Comparison of ENCODE assay signal across 24 mouse cellular contexts in genomic region chr6:99383846-99384472, GRCm38 (mm10).
DNase-seq lines count a peak whose midpoint lies in the region; ATAC-seq and TF ChIP-seq lines count a peak whose summit lies in the region.
"Had no signal": no experiment of that assay in that cellular context is flagged by ENCODE, and none has a peak within 500 bp of the region (broad histone marks: within the 10 kb centered on the region; RNA-seq: fewer than 3 reads in every experiment).

No protein-coding gene starts in this region.

- H3K9ac ChIP-seq in hindbrain, postnatal 0 days (replicated peaks; ENCODE audit: low read length), result no peak overlapping the region
- H3K9ac ChIP-seq in ES-Bruce4 (ENCODE audit: low read depth, poor library complexity, severe bottlenecking), result no peak overlapping the region
- H3K9ac ChIP-seq: embryonic facial prominence, embryonic 12.5 days; liver, embryonic 14.5 days; neural tube, embryonic 12.5 days had no signal

- TF ChIP-seq CTCF in gastrocnemius, adult 2 months (IDR thresholded peaks at IDR 0.05), result no peak
- TF ChIP-seq CTCF in hindbrain, postnatal 0 days (IDR thresholded peaks at IDR 0.05; ENCODE audit: low read depth), result no peak
- no peak for TF ChIP-seq CTCF in ES-Bruce4 (IDR thresholded peaks at IDR 0.05; ENCODE audit: low read depth, low read length)
- no peak for TF ChIP-seq CTCF in bone marrow macrophage, adult 2 months (IDR thresholded peaks at IDR 0.05; ENCODE audit: low read depth, low read length)

- peak overlapping the region; percentile 43; the same call in 1 of the 2 replicates for H3K27ac ChIP-seq in gastrocnemius, adult 2 months
- peak overlapping the region; percentile 37; the same call in 1 of the 2 replicates for H3K27ac ChIP-seq in hindbrain, embryonic 10.5 days
- H3K27ac ChIP-seq in hindbrain, postnatal 0 days, result no peak overlapping the region
- peak overlapping the region; percentile 71 for H3K27ac ChIP-seq in ES-Bruce4 (ENCODE audit: insufficient read depth, low read length)
- peak overlapping the region; percentile 44 for H3K27ac ChIP-seq in bone marrow macrophage, adult 2 months (ENCODE audit: insufficient read depth, low read depth, low read length)
- H3K27ac ChIP-seq: embryonic facial prominence, embryonic 12.5 days; liver, embryonic 14.5 days; neural tube, embryonic 12.5 days had no signal

- WGBS in hindbrain, embryonic 10.5 days, result 72% methylated on average over 4 of the region's 4 CpGs
- 79% methylated on average over 4 of the region's 4 CpGs for WGBS in hindbrain, postnatal 0 days

- no peak for TF ChIP-seq POLR2A in ES-Bruce4 (IDR thresholded peaks at IDR 0.05; ENCODE audit: insufficient read depth, low read length)
- no peak for TF ChIP-seq POLR2A in bone marrow macrophage, adult 2 months (IDR thresholded peaks at IDR 0.05; ENCODE audit: borderline replicate concordance, low read depth, low read length)

- no peak for TF ChIP-seq EP300 in ES-Bruce4 (IDR thresholded peaks at IDR 0.05; ENCODE audit: insufficient read depth, low read depth, low read length)

- no peak overlapping the region for H3K4me3 ChIP-seq in gastrocnemius, adult 2 months
- H3K4me3 ChIP-seq in hindbrain, embryonic 10.5 days, result no peak overlapping the region
- no peak overlapping the region for H3K4me3 ChIP-seq in hindbrain, postnatal 0 days (ENCODE audit: low read length)
- H3K4me3 ChIP-seq in ES-Bruce4 (ENCODE audit: low read depth, low read length), result no peak overlapping the region
- no peak overlapping the region for H3K4me3 ChIP-seq in bone marrow macrophage, adult 2 months (ENCODE audit: insufficient read depth, low read length)
- H3K4me3 ChIP-seq: embryonic facial prominence, embryonic 12.5 days; neural tube, embryonic 12.5 days had no signal

- no peak for ATAC-seq in hindbrain, postnatal 0 days
- ATAC-seq: hindbrain, embryonic 16.5 days; intestine, embryonic 16.5 days had no signal

- no peak for DNase-seq in gastrocnemius, adult 2 months
- DNase-seq in gastrocnemius, postnatal 14 days, result no peak
- no peak for DNase-seq in hindbrain, embryonic 10.5 days (ENCODE audit: low spot score)
- no peak for DNase-seq in hindbrain, postnatal 0 days (ENCODE audit: low spot score)
- no peak for DNase-seq in kidney, adult 9 months
- DNase-seq: adrenal gland, postnatal 14 days; cerebellum, adult 11-12 months; cerebellum, adult 9-11 months; embryo, embryonic 11 days; gastrocnemius, postnatal 36 days; kidney, adult 8-10 months; kidney, postnatal 10 days; liver; lung, adult 2 months; lung, postnatal 10 days; right cerebral cortex, postnatal 4 days had no signal

- H3K36me3 ChIP-seq in hindbrain, embryonic 10.5 days, result peaks cover 4% of the 10 kb centered on the region; the same call in 1 of the 2 replicates
- no peaks in the 10 kb centered on the region for H3K36me3 ChIP-seq in hindbrain, postnatal 0 days (ENCODE audit: insufficient read depth, low read length)
- H3K36me3 ChIP-seq in ES-Bruce4 (ENCODE audit: control insufficient read depth, insufficient read depth, low read length, poor library complexity, severe bottlenecking), result no peaks in the 10 kb centered on the region
- H3K36me3 ChIP-seq: embryonic facial prominence, embryonic 12.5 days; neural tube, embryonic 12.5 days had no signal

- no peaks in the 10 kb centered on the region for H3K9me3 ChIP-seq in hindbrain, embryonic 10.5 days
- no peaks in the 10 kb centered on the region for H3K9me3 ChIP-seq in hindbrain, postnatal 0 days (ENCODE audit: low read length)
- H3K9me3 ChIP-seq in ES-Bruce4 (replicated peaks; ENCODE audit: control insufficient read depth, insufficient read depth, low read length, poor library complexity, severe bottlenecking), result no peaks in the 10 kb centered on the region
- H3K9me3 ChIP-seq: embryonic facial prominence, embryonic 12.5 days; G1E had no signal

- no peak overlapping the region for H3K4me2 ChIP-seq in hindbrain, postnatal 0 days (ENCODE audit: low read depth, low read length)
- H3K4me2 ChIP-seq: embryonic facial prominence, embryonic 12.5 days; neural tube, embryonic 12.5 days had no signal

- H3K27me3 ChIP-seq in hindbrain, embryonic 10.5 days (ENCODE audit: insufficient read depth, poor library complexity, severe bottlenecking), result 0 out of 2 replicates have a peak, but pooled peaks cover 2% of the 10 kb centered on the region
- no peaks in the 10 kb centered on the region for H3K27me3 ChIP-seq in hindbrain, postnatal 0 days (ENCODE audit: insufficient read depth, low read length)
- no peaks in the 10 kb centered on the region for H3K27me3 ChIP-seq in ES-Bruce4 (ENCODE audit: control insufficient read depth, insufficient read depth, low read length, poor library complexity, severe bottlenecking)
- H3K27me3 ChIP-seq: embryonic facial prominence, embryonic 12.5 days; neural tube, embryonic 12.5 days had no signal

- intact Hi-C loops in gastrocnemius, adult 2 months (cut with DNase I), result no loop called here
- intact Hi-C loops in gastrocnemius, postnatal 14 days (cut with DNase I; ENCODE audit: low total_unique reads), result no loop called here

- peaks cover 18% of the 10 kb centered on the region for H3K4me1 ChIP-seq in hindbrain, embryonic 10.5 days (replicated peaks)
- no peaks in the 10 kb centered on the region for H3K4me1 ChIP-seq in hindbrain, postnatal 0 days (ENCODE audit: insufficient read depth, low read length)
- peaks cover 3% of the 10 kb centered on the region for H3K4me1 ChIP-seq in ES-Bruce4 (ENCODE audit: control insufficient read depth, insufficient read depth, low read length)
- H3K4me1 ChIP-seq in bone marrow macrophage, adult 2 months (ENCODE audit: control insufficient read depth, insufficient read depth, low read length), result peaks cover 35% of the 10 kb centered on the region
- H3K4me1 ChIP-seq: embryonic facial prominence, embryonic 12.5 days; neural tube, embryonic 12.5 days had no signal
